Mouse (Mus musculus) limb, embryonic 14.5 days (tissue): ENCODE data around the gene Wwp2. TPM values are rescaled to one million over a fixed set of nuclear protein-coding genes. Genes with fewer than 3 reads are reported as not detected.

Experiments used
- ATAC-seq: fragments of 200-750 bp; cut with Nextera tagmentation; 2 replicates; pipeline ENCODE4 v1.8.0; 2017; ENCODE audit warnings: low read depth, moderate number of reproducible peaks, moderate TSS enrichment; ENCODE audit not compliant: low FRiP score
- DNase-seq: peaks from one replicate; pipeline ENCODE4 v3.0.0-alpha.2; 2015; ENCODE audit warnings: low spot score
- H3K27ac ChIP-seq: fragments of 300-500 bp; sonication (generic); replicated peaks from 2 replicates; pipeline ENCODE4 v1.5.1; 2014; ENCODE audit warnings: low read depth, mild to moderate bottlenecking, low read length, moderate library complexity, mixed read lengths
- H3K27me3 ChIP-seq: fragments of 300-500 bp; sonication (generic); 2 replicates; pipeline ENCODE4 v1.6.1; 2014; ENCODE audit warnings: low read length, mixed read lengths; ENCODE audit not compliant: control insufficient read depth, insufficient read depth
- H3K36me3 ChIP-seq: fragments of 300-500 bp; sonication (generic); 2 replicates; pipeline ENCODE4 v1.6.1; 2014; ENCODE audit warnings: mild to moderate bottlenecking, low read length, moderate library complexity, mixed read lengths; ENCODE audit not compliant: control insufficient read depth, insufficient read depth
- H3K4me1 ChIP-seq: fragments of 300-500 bp; sonication (generic); 2 replicates; pipeline ENCODE4 v1.6.1; 2014; ENCODE audit warnings: antibody characterized with exemption, low read length, mixed read lengths; ENCODE audit not compliant: control insufficient read depth, insufficient read depth
- H3K4me2 ChIP-seq: fragments of 300-500 bp; sonication (generic); replicated peaks from 2 replicates; pipeline ENCODE4 v1.6.1; 2014; ENCODE audit warnings: low read depth, mild to moderate bottlenecking, low read length, moderate library complexity; ENCODE audit not compliant: severe bottlenecking
- H3K4me3 ChIP-seq: fragments of 300-500 bp; sonication (generic); replicated peaks from 2 replicates; pipeline ENCODE4 v1.5.1; 2014; ENCODE audit warnings: low read length
- H3K9ac ChIP-seq: fragments of 300-500 bp; sonication (generic); 2 replicates; pipeline ENCODE4 v1.6.1; 2014; ENCODE audit warnings: mild to moderate bottlenecking, low read depth, low read length, moderate library complexity; ENCODE audit not compliant: severe bottlenecking
- H3K9me3 ChIP-seq: fragments of 300-500 bp; sonication (generic); 2 replicates; pipeline ENCODE4 v1.6.1; 2016; ENCODE audit warnings: low read length; ENCODE audit not compliant: control insufficient read depth
- POLR2A ChIP-seq: fragments of 200-500 bp; IDR thresholded peaks from 2 replicates; pipeline ENCODE4 v1.8.0; 2012; ENCODE audit warnings: inconsistent platforms, mild to moderate bottlenecking, moderate library complexity, borderline replicate concordance; ENCODE audit not compliant: insufficient read depth, insufficient read length; ENCODE audit errors: extremely low read depth
- WGBS: fragments of 180-500 bp; shearing (Covaris S2); extraction: QIAGEN DNeasy Blood & Tissue Kit; methylation state at CpG from one replicate; pipeline ENCODE4 v1.1.7; 2014; 5-methylcytosine and 5-hydroxymethylcytosine counted together
- polyA plus RNA-seq, 2 experiments: library from polyadenylated mRNA; depleted of rRNA in 1 of 2; stranded (reverse) in 1 of 2; unstranded in 1 of 2; fragments of >200 nt; fragmentation: Nextera tagmentation in 1 of 2; extraction: Ambion mirVana in 1 of 2; gene quantifications; 2 replicates each; pipeline versions ENCODE4 v1.2.1 to v1.2.3; 2012 to 2014

Gene Wwp2
- polyA plus RNA-seq, 2 experiments, result 153 to 315 TPM

GRCm38 (mm10) chr8:107572497-107572896, 136.3 kb downstream of the Wwp2 start:
- no peak overlapping the region for H3K9ac ChIP-seq
- peak; percentile 45 for DNase-seq
- H3K27me3 ChIP-seq, result no peaks in the 10 kb centered on the region
- H3K4me2 ChIP-seq, result no peak overlapping the region
- ATAC-seq, result no peak
- no peak overlapping the region for H3K4me3 ChIP-seq
- H3K27ac ChIP-seq, result no peak overlapping the region
- 43% methylated on average over 4 of the region's 4 CpGs for WGBS
- TF ChIP-seq POLR2A, result no peak
- H3K36me3 ChIP-seq, result no peaks in the 10 kb centered on the region
- no peaks in the 10 kb centered on the region for H3K9me3 ChIP-seq
- no peaks in the 10 kb centered on the region for H3K4me1 ChIP-seq

- Histone ChIP-seq H3K4me1 (no peaks in the 10 kb centered on the region), H3K9me3 (no peaks in the 10 kb centered on the region), H3K4me3 (no peak overlapping the region), H3K27me3 (no peaks in the 10 kb centered on the region), H3K27ac (no peak overlapping the region), H3K36me3 (peaks cover 15% of the 10 kb centered on the region), H3K4me2 (no peak overlapping the region), H3K9ac (no peak overlapping the region)
- no peak for TF ChIP-seq POLR2A
- no peak for DNase-seq
- 88% methylated on average over 3 of the region's 3 CpGs for WGBS
- no peak for ATAC-seq
Observed at GRCm38 (mm10) chr8:107574771-107575170, 138.6 kb downstream of the Wwp2 start.

GRCm38 (mm10) chr8:107576702-107577101, 140.5 kb downstream of the Wwp2 start:
- no peaks in the 10 kb centered on the region for H3K9me3 ChIP-seq
- no peak overlapping the region for H3K4me3 ChIP-seq
- no peaks in the 10 kb centered on the region for H3K27me3 ChIP-seq
- TF ChIP-seq POLR2A, result no peak; the same call in 1 of the 2 replicates
- no peaks in the 10 kb centered on the region for H3K4me1 ChIP-seq
- WGBS, result 14% methylated on average over 10 of the region's 10 CpGs
- H3K27ac ChIP-seq, result peak overlapping the region; percentile 34; the same call in 1 of the 2 replicates
- no peak overlapping the region for H3K9ac ChIP-seq
- peak; percentile 94 for DNase-seq
- peak overlapping the region; percentile 5; the same call in 1 of the 2 replicates for H3K4me2 ChIP-seq
- peak; percentile 82 for ATAC-seq
- peaks cover 34% of the 10 kb centered on the region for H3K36me3 ChIP-seq

GRCm38 (mm10) chr8:107577640-107578039, 141.5 kb downstream of the Wwp2 start:
- H3K36me3 ChIP-seq, result peaks cover 44% of the 10 kb centered on the region
- no peak for DNase-seq
- H3K27ac ChIP-seq, result no peak overlapping the region

GRCm38 (mm10) chr8:107578132-107578531, 142.0 kb downstream of the Wwp2 start:
- DNase-seq (no peak), ATAC-seq (no peak)
- TF ChIP-seq POLR2A, result no peak
- Histone ChIP-seq H3K27ac (no peak overlapping the region), H3K9me3 (no peaks in the 10 kb centered on the region), H3K4me2 (no peak overlapping the region), H3K9ac (no peak overlapping the region), H3K27me3 (no peaks in the 10 kb centered on the region), H3K4me1 (no peaks in the 10 kb centered on the region), H3K4me3 (no peak overlapping the region), H3K36me3 (peaks cover 49% of the 10 kb centered on the region)
- 88% methylated on average over 8 of the region's 8 CpGs for WGBS

More at GRCm38 (mm10) chr8:107577640-107578039, 141.5 kb downstream of the Wwp2 start:
- WGBS, result 84% methylated on average over 4 of the region's 4 CpGs
- H3K27me3 ChIP-seq, result no peaks in the 10 kb centered on the region
- no peak overlapping the region for H3K4me3 ChIP-seq
- no peaks in the 10 kb centered on the region for H3K9me3 ChIP-seq
- H3K4me2 ChIP-seq, result no peak overlapping the region
- no peaks in the 10 kb centered on the region for H3K4me1 ChIP-seq
- no peak overlapping the region for H3K9ac ChIP-seq
- ATAC-seq, result no peak
- no peak for TF ChIP-seq POLR2A

- H3K9me3 ChIP-seq, result no peaks in the 10 kb centered on the region
- H3K4me3 ChIP-seq, result no peak overlapping the region
- no peaks in the 10 kb centered on the region for H3K4me1 ChIP-seq
- 91% methylated on average over 8 of the region's 8 CpGs for WGBS
- no peaks in the 10 kb centered on the region for H3K27me3 ChIP-seq
- ATAC-seq (no peak), DNase-seq (no peak)
- TF ChIP-seq POLR2A, result no peak
- peaks cover 53% of the 10 kb centered on the region for H3K36me3 ChIP-seq
- H3K9ac ChIP-seq, result no peak overlapping the region
- no peak overlapping the region for H3K27ac ChIP-seq
- no peak overlapping the region for H3K4me2 ChIP-seq
Observed at GRCm38 (mm10) chr8:107578541-107578940, 142.4 kb downstream of the Wwp2 start.
